Mouse (Mus musculus): Measurements from ENCODE around the gene Tyw1. TPM values are rescaled to one million over a fixed set of nuclear protein-coding genes. Genes with fewer than 3 reads are reported as not detected.
A peak's percentile ranks its signal among the peaks of the same experiment; 100 is the strongest.

The Tyw1 gene
- total and polyA plus RNA-seq, 3 experiments, result 5.1 to 9.8 (median 7.0) TPM

GRCm38 (mm10) chr5:130294598-130294997 lies 39.2 kb downstream of the Tyw1 start:
- Histone ChIP-seq H3K27me3 (ENCODE audit: control insufficient read depth, insufficient read depth, low read length) (no peaks in the 10 kb centered on the region), H3K36me3 (ENCODE audit: control insufficient read depth, insufficient read depth, low read length) (no peaks in the 10 kb centered on the region), H3K27ac (no peak overlapping the region), H3K4me3 (no peak overlapping the region), H3K9ac (ENCODE audit: low read depth, low read length) (no peak overlapping the region), H3K79me2 (replicated peaks; ENCODE audit: control insufficient read depth, insufficient read depth, low read length) (no peaks in the 10 kb centered on the region; the same call in 1 of the 2 replicates), H3K4me1 (ENCODE audit: control insufficient read depth, insufficient read depth, low read length) (no peaks in the 10 kb centered on the region)
- no peak for DNase-seq
- 85% methylated on average over 6 of the region's 6 CpGs for WGBS
- intact Hi-C loops (cut with DNase I), result no loop called here
- TF ChIP-seq EP300 (IDR thresholded peaks at IDR 0.05; ENCODE audit: insufficient read depth, low read depth, low read length) (no peak), CTCF (IDR thresholded peaks at IDR 0.05) (no peak), POLR2A (IDR thresholded peaks at IDR 0.05; ENCODE audit: insufficient read depth, low read depth, low read length) (no peak)

- H3K36me3 ChIP-seq (ENCODE audit: control insufficient read depth, insufficient read depth, low read length), result no peaks in the 10 kb centered on the region
- H3K27me3 ChIP-seq (ENCODE audit: control insufficient read depth, insufficient read depth, low read length), result no peaks in the 10 kb centered on the region
- WGBS, result 89% methylated on average over 5 of the region's 5 CpGs
- intact Hi-C loops (cut with DNase I), result no loop called here
- no peak overlapping the region for H3K4me3 ChIP-seq
- TF ChIP-seq CTCF (IDR thresholded peaks at IDR 0.05), result peak; percentile 16; the same call in 1 of the 2 replicates
- TF ChIP-seq EP300 (IDR thresholded peaks at IDR 0.05; ENCODE audit: insufficient read depth, low read depth, low read length), result no peak
- no peaks in the 10 kb centered on the region for H3K79me2 ChIP-seq (replicated peaks; ENCODE audit: control insufficient read depth, insufficient read depth, low read length)
- no peak overlapping the region for H3K9ac ChIP-seq (ENCODE audit: low read depth, low read length)
- H3K27ac ChIP-seq, result no peak overlapping the region
- H3K4me1 ChIP-seq (ENCODE audit: control insufficient read depth, insufficient read depth, low read length), result no peaks in the 10 kb centered on the region
- no peak for DNase-seq
Measured at GRCm38 (mm10) chr5:130296071-130296470, 40.7 kb downstream of the Tyw1 start.

DNA sequence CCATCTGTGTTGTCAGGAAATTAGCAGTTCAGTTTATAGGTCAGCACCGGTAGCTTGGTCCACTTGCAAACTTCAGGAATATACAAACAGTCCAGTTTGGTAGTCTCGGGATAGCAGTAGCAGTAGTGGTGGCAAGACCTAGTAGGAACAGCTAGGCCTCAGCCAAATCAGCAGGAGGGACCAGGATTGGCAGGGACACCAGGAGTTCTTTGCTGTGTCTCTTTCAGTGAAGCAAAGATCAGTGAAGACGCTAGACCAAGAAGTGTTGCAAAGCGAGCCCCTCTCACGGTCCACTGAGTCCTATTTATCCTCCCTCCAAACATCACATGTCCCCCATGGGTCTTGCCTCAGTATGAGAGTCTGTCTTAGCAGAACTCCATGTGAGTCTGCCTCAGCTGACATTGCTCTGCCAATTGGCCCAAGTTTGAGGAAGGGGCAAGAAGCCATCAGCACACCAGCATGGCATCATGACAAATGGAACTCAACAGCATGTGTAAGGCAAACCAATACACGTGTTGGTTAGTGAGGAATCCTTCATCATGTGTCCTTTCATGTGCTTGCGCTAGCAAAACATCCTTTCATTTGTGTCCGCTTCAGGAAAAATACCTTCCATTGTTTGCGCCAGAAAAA lies 43.5 kb downstream of the Tyw1 start:
- Histone ChIP-seq H3K4me1 (ENCODE audit: control insufficient read depth, insufficient read depth, low read length) (no peaks in the 10 kb centered on the region), H3K36me3 (ENCODE audit: control insufficient read depth, insufficient read depth, low read length) (no peaks in the 10 kb centered on the region), H3K79me2 (replicated peaks; ENCODE audit: control insufficient read depth, insufficient read depth, low read length) (no peaks in the 10 kb centered on the region), H3K27ac (no peak overlapping the region), H3K4me3 (no peak overlapping the region), H3K9ac (ENCODE audit: low read depth, low read length) (no peak overlapping the region), H3K27me3 (ENCODE audit: control insufficient read depth, insufficient read depth, low read length) (no peaks in the 10 kb centered on the region)
- no peak for DNase-seq
- TF ChIP-seq POLR2A (IDR thresholded peaks at IDR 0.05; ENCODE audit: insufficient read depth, low read depth, low read length), result no peak
- TF ChIP-seq EP300 (IDR thresholded peaks at IDR 0.05; ENCODE audit: insufficient read depth, low read depth, low read length), result no peak
- intact Hi-C loops (cut with DNase I), result no loop called here
- WGBS, result 92% methylated on average over 9 of the region's 9 CpGs

- WGBS, result 94% methylated on average over 8 of the region's 8 CpGs
- intact Hi-C loops (cut with DNase I), result no loop called here
- Histone ChIP-seq H3K79me2 (replicated peaks; ENCODE audit: control insufficient read depth, insufficient read depth, low read length) (no peaks in the 10 kb centered on the region), H3K36me3 (ENCODE audit: control insufficient read depth, insufficient read depth, low read length) (no peaks in the 10 kb centered on the region), H3K4me3 (no peak overlapping the region), H3K4me1 (ENCODE audit: control insufficient read depth, insufficient read depth, low read length) (no peaks in the 10 kb centered on the region), H3K9ac (ENCODE audit: low read depth, low read length) (no peak overlapping the region), H3K27ac (no peak overlapping the region), H3K27me3 (ENCODE audit: control insufficient read depth, insufficient read depth, low read length) (no peaks in the 10 kb centered on the region)
- DNase-seq, result no peak
- TF ChIP-seq CTCF (IDR thresholded peaks at IDR 0.05) (no peak), EP300 (IDR thresholded peaks at IDR 0.05; ENCODE audit: insufficient read depth, low read depth, low read length) (no peak), POLR2A (IDR thresholded peaks at IDR 0.05; ENCODE audit: insufficient read depth, low read depth, low read length) (no peak)
Measured at GRCm38 (mm10) chr5:130299526-130299925, 44.1 kb downstream of the Tyw1 start.

DNA sequence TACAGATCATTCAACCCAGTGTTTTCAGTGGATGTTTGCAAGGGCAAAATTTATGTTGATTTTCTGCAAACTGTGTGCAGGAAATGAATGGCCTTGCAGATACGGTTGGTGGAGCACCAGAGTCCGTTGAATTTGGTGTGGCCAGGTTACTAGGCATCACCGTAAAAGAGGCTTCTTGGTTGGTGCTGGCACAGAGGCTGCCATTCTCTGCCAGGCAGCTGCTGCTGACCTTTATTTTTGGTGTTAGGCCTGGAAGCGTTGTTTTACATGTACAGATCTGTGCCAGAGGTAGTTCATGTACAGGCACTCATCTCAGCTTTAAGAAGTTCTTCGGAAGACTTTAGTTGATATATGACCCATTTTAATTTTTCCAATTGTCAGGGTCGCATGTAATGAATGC lies 48.2 kb downstream of the Tyw1 start:
- no peak for DNase-seq
- Histone ChIP-seq H3K4me1 (ENCODE audit: control insufficient read depth, insufficient read depth, low read length) (no peaks in the 10 kb centered on the region), H3K79me2 (replicated peaks; ENCODE audit: control insufficient read depth, insufficient read depth, low read length) (no peaks in the 10 kb centered on the region), H3K27me3 (ENCODE audit: control insufficient read depth, insufficient read depth, low read length) (no peaks in the 10 kb centered on the region), H3K27ac (no peak overlapping the region), H3K9ac (ENCODE audit: low read depth, low read length) (no peak overlapping the region), H3K36me3 (ENCODE audit: control insufficient read depth, insufficient read depth, low read length) (no peaks in the 10 kb centered on the region), H3K4me3 (no peak overlapping the region)
- WGBS, result 78% methylated on average over 6 of the region's 6 CpGs
- intact Hi-C loops (cut with DNase I), result no loop called here
- TF ChIP-seq CTCF (IDR thresholded peaks at IDR 0.05), result no peak
- no peak for TF ChIP-seq EP300 (IDR thresholded peaks at IDR 0.05; ENCODE audit: insufficient read depth, low read depth, low read length)
- no peak for TF ChIP-seq POLR2A (IDR thresholded peaks at IDR 0.05; ENCODE audit: insufficient read depth, low read depth, low read length)

DNA sequence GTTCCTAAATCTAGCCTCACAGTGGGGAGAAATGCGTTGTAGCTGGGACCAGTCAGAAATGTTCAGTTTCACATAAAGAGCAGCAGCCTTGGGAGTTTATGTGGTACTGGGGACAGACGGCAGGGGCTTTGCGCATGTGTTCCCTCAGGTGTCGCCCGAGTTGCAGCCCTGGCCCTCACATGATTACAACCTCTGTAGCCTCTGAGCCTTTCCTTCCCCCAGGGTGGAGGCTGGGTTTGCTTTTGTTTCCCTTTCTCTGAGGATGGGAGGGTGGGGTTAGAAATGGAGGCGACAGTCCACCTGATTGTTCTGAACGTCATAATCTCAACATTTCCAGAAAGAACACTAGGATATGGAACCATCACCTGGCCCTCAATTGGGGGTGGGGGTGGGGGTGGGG lies 52.5 kb downstream of the Tyw1 start:
- Histone ChIP-seq H3K27me3 (ENCODE audit: control insufficient read depth, insufficient read depth, low read length) (no peaks in the 10 kb centered on the region), H3K27ac (no peak overlapping the region), H3K4me1 (ENCODE audit: control insufficient read depth, insufficient read depth, low read length) (no peaks in the 10 kb centered on the region), H3K36me3 (ENCODE audit: control insufficient read depth, insufficient read depth, low read length) (no peaks in the 10 kb centered on the region), H3K9ac (ENCODE audit: low read depth, low read length) (no peak overlapping the region), H3K4me3 (no peak overlapping the region), H3K79me2 (replicated peaks; ENCODE audit: control insufficient read depth, insufficient read depth, low read length) (no peaks in the 10 kb centered on the region)
- WGBS, result 88% methylated on average over 7 of the region's 7 CpGs
- TF ChIP-seq CTCF (IDR thresholded peaks at IDR 0.05), result no peak
- TF ChIP-seq POLR2A (IDR thresholded peaks at IDR 0.05; ENCODE audit: insufficient read depth, low read depth, low read length), result no peak
- no peak for TF ChIP-seq EP300 (IDR thresholded peaks at IDR 0.05; ENCODE audit: insufficient read depth, low read depth, low read length)
- intact Hi-C loops (cut with DNase I), result no loop called here
- no peak for DNase-seq
